Mouse (Mus musculus) cerebellum, adult 9-10 months (tissue): ENCODE results near the gene Scpep1.

Source experiments
- DNase-seq: peaks from one replicate; pipeline ENCODE4 v3.0.0; 2022

The Scpep1 gene

GRCm38 (mm10) chr11:88909388-88910036, 45.8 kb downstream of the Scpep1 start:
- no peak for DNase-seq

- DNase-seq, result peak; percentile 56
Observed at GRCm38 (mm10) chr11:88908557-88909211, 46.6 kb downstream of the Scpep1 start.

- DNase-seq, result no peak
Observed at GRCm38 (mm10) chr11:88907886-88908285, 47.4 kb downstream of the Scpep1 start.

- DNase-seq, result no peak
Observed at GRCm38 (mm10) chr11:88905621-88906020, 49.6 kb downstream of the Scpep1 start.

- no peak for DNase-seq
Observed at GRCm38 (mm10) chr11:88904080-88904479, 51.2 kb downstream of the Scpep1 start.

GRCm38 (mm10) chr11:88902762-88903161, 52.5 kb downstream of the Scpep1 start:
- no peak for DNase-seq

- no peak for DNase-seq
Observed at GRCm38 (mm10) chr11:88901341-88901802, 53.9 kb downstream of the Scpep1 start.

- no peak for DNase-seq
Observed at GRCm38 (mm10) chr11:88899561-88899960, 55.7 kb downstream of the Scpep1 start.

- no peak for DNase-seq
Observed at GRCm38 (mm10) chr11:88898380-88898763, 56.9 kb downstream of the Scpep1 start.

- DNase-seq, result no peak
Observed at GRCm38 (mm10) chr11:88897624-88898379, 57.5 kb downstream of the Scpep1 start.

- DNase-seq, result peak; percentile 81
Observed at GRCm38 (mm10) chr11:88895800-88896232, 59.4 kb downstream of the Scpep1 start.

- DNase-seq, result peak; percentile 57
Observed at GRCm38 (mm10) chr11:88895235-88895634, 60.0 kb downstream of the Scpep1 start.

GRCm38 (mm10) chr11:88894279-88894678, 61.0 kb downstream of the Scpep1 start:
- peak; percentile 57 for DNase-seq

GRCm38 (mm10) chr11:88893501-88893900, 61.8 kb downstream of the Scpep1 start:
- peak; percentile 52 for DNase-seq

- peak; percentile 54 for DNase-seq
Observed at GRCm38 (mm10) chr11:88892789-88893188, 62.5 kb downstream of the Scpep1 start.

- peak; percentile 80 for DNase-seq
Observed at GRCm38 (mm10) chr11:88891921-88892561, 63.2 kb downstream of the Scpep1 start.

GRCm38 (mm10) chr11:88891446-88891845, 63.8 kb downstream of the Scpep1 start:
- peak; percentile 80 for DNase-seq

- DNase-seq, result peak; percentile 62
Observed at GRCm38 (mm10) chr11:88890904-88891303, 64.4 kb downstream of the Scpep1 start.

- DNase-seq, result no peak
Observed at GRCm38 (mm10) chr11:88888996-88889395, 66.3 kb downstream of the Scpep1 start.

- no peak for DNase-seq
Observed at GRCm38 (mm10) chr11:88884376-88885065, 70.7 kb downstream of the Scpep1 start.

- DNase-seq, result no peak
Observed at GRCm38 (mm10) chr11:88878011-88878410, 77.3 kb downstream of the Scpep1 start.
